Mouse (Mus musculus) cerebellum, adult (tissue): ENCODE results near the gene Gamt.

ENCODE experiments used
- ATAC-seq: cut with Nextera tagmentation; 2 replicates; pipeline ENCODE4 v1.9.2; 2017; ENCODE audit warnings: mild to moderate bottlenecking, moderate library complexity, mixed read lengths; ENCODE audit not compliant: insufficient number of reproducible peaks, low FRiP score, low TSS enrichment

The Gamt gene

GRCm38 (mm10) chr10:80260642-80261584 is at the start of gene Gamt, which contains the start of gene Dazap1:
TSS of gene Gamt (minus strand) at chr10:80261012.
TSS of gene Dazap1 (plus strand) at chr10:80261486.
- ATAC-seq = peak; percentile 41; the same call in 1 of the 2 replicates

- ATAC-seq = no peak
Measured at GRCm38 (mm10) chr10:80304862-80305261, 44.0 kb upstream of the Gamt start.

- ATAC-seq = no peak
Measured at GRCm38 (mm10) chr10:80304458-80304857, 43.6 kb upstream of the Gamt start.

GRCm38 (mm10) chr10:80302471-80302881 is 41.7 kb upstream of the Gamt start:
- ATAC-seq = no peak; the same call in 1 of the 2 replicates

- ATAC-seq = no peak
Measured at GRCm38 (mm10) chr10:80302082-80302355, 41.2 kb upstream of the Gamt start.

- no peak for ATAC-seq
Measured at GRCm38 (mm10) chr10:80301256-80302081, 40.7 kb upstream of the Gamt start.

GRCm38 (mm10) chr10:80300672-80301181 is 39.9 kb upstream of the Gamt start:
- no peak for ATAC-seq

- ATAC-seq = no peak
Measured at GRCm38 (mm10) chr10:80299824-80300223, 39.0 kb upstream of the Gamt start.

GRCm38 (mm10) chr10:80299301-80299700 is 38.5 kb upstream of the Gamt start:
- no peak for ATAC-seq

GRCm38 (mm10) chr10:80298571-80299281 is 37.9 kb upstream of the Gamt start:
- ATAC-seq = peak; percentile 83

- ATAC-seq = no peak
Measured at GRCm38 (mm10) chr10:80297526-80298133, 36.8 kb upstream of the Gamt start.

GRCm38 (mm10) chr10:80296824-80297223 is 36.0 kb upstream of the Gamt start:
- ATAC-seq = no peak

- ATAC-seq = peak; percentile 14; the same call in 1 of the 2 replicates
Measured at GRCm38 (mm10) chr10:80295618-80296425, 35.0 kb upstream of the Gamt start, which contains the start of gene Apc2. TSS of gene Apc2 (plus strand) at chr10:80295977.

- ATAC-seq = no peak
Measured at GRCm38 (mm10) chr10:80294788-80295303, 34.0 kb upstream of the Gamt start.

- no peak for ATAC-seq
Measured at GRCm38 (mm10) chr10:80294311-80294710, 33.5 kb upstream of the Gamt start.

- no peak for ATAC-seq
Measured at GRCm38 (mm10) chr10:80293325-80293724, 32.5 kb upstream of the Gamt start.

- ATAC-seq = peak; percentile 62; the same call in 1 of the 2 replicates
Measured at GRCm38 (mm10) chr10:80292251-80293146, 31.7 kb upstream of the Gamt start, which contains the start of gene Rps15. TSS of gene Rps15 (plus strand) at chr10:80292453.

GRCm38 (mm10) chr10:80288657-80289056 is 27.8 kb upstream of the Gamt start:
- no peak for ATAC-seq
